Mouse (Mus musculus): ENCODE results near the gene Chrm5. TPM values are rescaled to one million over a fixed set of nuclear protein-coding genes. Genes with fewer than 3 reads are reported as not detected.

Chrm5 gene
- not detected for total RNA-seq (2023)

DNA sequence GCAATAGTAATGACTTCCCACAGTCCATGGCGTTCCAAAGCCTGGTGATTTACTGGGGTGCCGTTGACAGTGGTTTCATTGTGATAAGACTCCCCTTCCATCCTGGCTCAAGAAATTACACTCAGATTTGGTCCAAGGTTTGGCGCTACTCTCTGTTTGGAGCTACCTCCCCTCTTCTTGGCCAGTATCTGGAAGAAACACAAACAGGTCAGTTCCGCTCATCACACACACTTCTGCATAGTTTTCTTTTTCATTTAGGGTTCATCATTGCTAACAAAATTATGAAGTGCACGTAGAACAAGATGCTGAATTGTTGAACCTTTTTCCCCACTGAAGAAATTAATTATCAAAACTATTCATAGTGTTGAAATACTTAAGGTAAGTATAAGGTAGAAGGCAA lies at the start of gene Chrm5:
Gene Chrm5, minus strand, starts transcription at position 101 of the 400 bp plus-strand sequence.

GRCm38 (mm10) chr2:112492856-112493538 lies 12.4 kb upstream of the Chrm5 start, which contains the start of gene Aven:
Gene Aven, plus strand, starts transcription at chr2:112492964.

DNA sequence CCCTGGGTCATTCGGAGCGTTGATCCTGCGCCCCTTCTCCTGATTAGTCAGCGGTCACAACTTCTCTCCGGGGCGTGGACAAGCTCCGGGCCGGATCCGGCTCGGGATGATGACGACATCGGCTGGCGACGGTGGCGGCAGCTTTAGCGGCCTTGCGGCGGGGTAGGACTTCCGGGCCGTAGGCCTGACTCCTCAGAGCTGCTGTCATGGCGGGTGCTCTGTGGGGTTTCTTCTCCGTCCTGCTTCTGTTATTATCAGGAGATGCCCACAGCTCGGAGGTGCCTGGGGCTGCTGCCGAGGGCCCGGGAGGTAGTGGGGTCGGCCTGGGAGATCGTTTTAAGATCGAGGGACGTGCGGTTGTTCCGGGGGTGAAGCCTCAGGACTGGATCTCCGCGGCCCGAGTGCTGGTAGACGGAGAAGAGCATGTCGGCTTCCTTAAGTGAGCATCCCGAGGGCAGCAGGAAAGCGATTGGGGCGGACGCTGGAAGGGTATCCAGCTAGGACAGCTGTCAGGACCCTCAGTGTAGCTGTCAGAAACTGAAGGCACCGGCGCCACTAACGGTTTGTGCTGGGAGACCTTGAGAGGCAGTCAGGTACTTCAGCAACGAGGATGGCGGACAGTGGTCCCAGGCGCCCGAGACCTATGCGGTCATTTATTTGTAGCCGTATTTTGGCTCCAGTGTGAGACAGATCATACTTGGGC lies 25.6 kb downstream of the Chrm5 start, which contains the start of gene Emc7:
Gene Emc7, plus strand, starts transcription at position 136 of the 703 bp plus-strand sequence.

Other genes starting within 250 kb of the Chrm5 start
- 58.1 TPM for gene Lpcat4, start 241.3 kb downstream of the Chrm5 start, total RNA-seq (2023)
- gene Nutm1, start 221.5 kb downstream of the Chrm5 start, total RNA-seq (2023): not detected
- 74.2 TPM for gene Nop10, start 218.8 kb downstream of the Chrm5 start, total RNA-seq (2023)
- 119 TPM for gene Slc12a6, start 214.9 kb downstream of the Chrm5 start, total RNA-seq (2023)
- gene Gm21985, start 214.5 kb downstream of the Chrm5 start, total RNA-seq (2023): not detected
- gene Emc4, start 112.7 kb downstream of the Chrm5 start, total RNA-seq (2023): 27.7 TPM
- gene Katnbl1, start 101.6 kb downstream of the Chrm5 start, total RNA-seq (2023): 12.6 TPM
- gene Emc7, start 25.8 kb downstream of the Chrm5 start, total RNA-seq (2023): 10.8 TPM
- gene Aven, start 12.2 kb upstream of the Chrm5 start, total RNA-seq (2023): 80.4 TPM

All from CD4-positive naive resting alpha-beta T cell, adult 57 days (primary cell).